Mouse (Mus musculus): ENCODE measurements around the gene Zfp13.

Gene Zfp13

GRCm38 (mm10) chr17:23550188-23550791, 49.0 kb downstream of the Zfp13 start:
- peak; percentile 96 for DNase-seq (ENCODE audit: extremely low spot score)

DNA sequence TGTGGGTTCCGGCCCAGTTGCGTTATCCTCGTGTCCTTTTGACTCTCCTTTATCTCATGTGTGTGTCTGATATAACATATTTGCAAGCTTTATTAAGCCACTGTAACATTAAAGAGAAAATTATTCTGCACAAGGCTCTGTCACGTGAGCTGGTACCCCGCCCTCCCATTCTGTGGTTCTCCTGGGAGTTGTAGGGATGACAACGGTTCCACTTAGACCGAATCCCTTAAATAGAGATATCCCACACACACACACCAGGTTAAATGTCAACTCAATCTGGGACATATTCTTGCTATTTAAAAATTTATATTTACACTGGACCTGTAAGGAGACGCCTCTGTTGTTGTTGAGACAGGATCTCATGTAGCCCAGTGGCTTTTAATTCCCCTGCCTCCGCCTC, 49.8 kb downstream of the Zfp13 start:
- DNase-seq (ENCODE audit: extremely low spot score) = peak; percentile 29

DNA sequence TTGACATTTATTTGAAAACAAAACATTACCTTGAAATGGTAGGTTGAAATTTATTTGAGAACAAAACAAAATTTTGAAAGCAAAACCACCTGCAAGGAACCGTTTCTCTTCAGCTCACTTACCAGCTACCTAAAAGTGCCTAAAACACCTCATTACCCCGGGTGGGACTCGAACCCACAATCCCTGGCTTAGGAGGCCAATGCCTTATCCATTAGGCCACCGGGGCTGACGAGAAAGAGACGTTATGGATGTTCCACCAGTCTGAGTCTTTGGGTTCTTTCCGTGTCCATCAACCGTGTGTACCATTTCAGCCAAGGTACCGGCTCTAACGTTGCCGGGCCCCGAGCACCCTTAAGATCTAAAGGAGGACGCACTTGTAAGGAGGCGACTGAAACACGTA, 50.7 kb downstream of the Zfp13 start:
- DNase-seq (ENCODE audit: extremely low spot score) = peak; percentile 97

GRCm38 (mm10) chr17:23547681-23548443, 51.4 kb downstream of the Zfp13 start:
- DNase-seq (ENCODE audit: extremely low spot score) = no peak

GRCm38 (mm10) chr17:23546702-23547505, 52.4 kb downstream of the Zfp13 start:
- peak; percentile 95 for DNase-seq (ENCODE audit: extremely low spot score)

GRCm38 (mm10) chr17:23546333-23546701, 53.0 kb downstream of the Zfp13 start:
- DNase-seq (ENCODE audit: extremely low spot score) = peak; percentile 96

- no peak for DNase-seq (ENCODE audit: extremely low spot score)
These were observed 53.4 kb downstream of the Zfp13 start for GRCm38 (mm10) chr17:23545841-23546240.

DNA sequence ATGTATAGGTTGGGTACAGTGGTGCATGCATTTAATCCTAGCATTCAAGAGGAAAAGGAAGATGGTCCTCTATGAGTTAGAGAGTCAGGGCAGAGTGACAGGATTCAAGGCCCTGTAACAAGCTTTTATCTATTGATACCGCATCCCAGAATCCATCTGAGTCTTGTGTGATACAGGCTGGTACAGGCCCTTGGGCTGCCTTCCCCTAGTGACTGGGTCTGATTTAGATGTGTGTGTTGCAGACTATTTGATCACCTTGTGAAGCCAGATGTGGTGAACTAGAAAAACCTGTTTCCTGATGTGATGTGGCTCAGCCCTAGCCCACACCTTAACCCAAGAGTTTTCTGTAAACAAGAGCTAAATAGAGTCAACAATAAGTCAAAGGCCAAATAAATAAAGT, 54.5 kb downstream of the Zfp13 start:
- no peak for DNase-seq (ENCODE audit: extremely low spot score)

GRCm38 (mm10) chr17:23543983-23544382, 55.3 kb downstream of the Zfp13 start:
- no peak for DNase-seq (ENCODE audit: extremely low spot score)

- DNase-seq (ENCODE audit: extremely low spot score) = no peak
These were observed 56.0 kb downstream of the Zfp13 start for GRCm38 (mm10) chr17:23543325-23543724.

DNA sequence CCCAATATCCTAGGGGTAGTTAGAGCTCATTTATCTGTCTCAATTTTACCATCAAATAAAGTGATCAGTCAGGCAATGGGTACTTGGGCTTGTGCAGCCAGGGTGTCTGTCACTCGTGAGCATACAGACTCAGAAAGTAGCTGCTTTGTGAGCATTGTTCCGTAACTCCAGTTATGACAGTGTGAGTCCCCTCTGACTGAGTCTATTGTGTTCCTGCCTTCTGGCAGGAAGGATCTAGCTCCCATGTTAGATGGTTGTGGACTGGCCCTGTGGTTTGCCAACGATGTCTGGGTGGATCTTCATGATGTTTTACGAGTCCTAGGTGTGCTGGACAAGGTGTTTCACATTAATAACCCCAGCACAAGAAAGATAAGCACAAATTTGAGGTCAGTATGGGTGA, 56.5 kb downstream of the Zfp13 start:
- no peak for DNase-seq (ENCODE audit: extremely low spot score)

DNA sequence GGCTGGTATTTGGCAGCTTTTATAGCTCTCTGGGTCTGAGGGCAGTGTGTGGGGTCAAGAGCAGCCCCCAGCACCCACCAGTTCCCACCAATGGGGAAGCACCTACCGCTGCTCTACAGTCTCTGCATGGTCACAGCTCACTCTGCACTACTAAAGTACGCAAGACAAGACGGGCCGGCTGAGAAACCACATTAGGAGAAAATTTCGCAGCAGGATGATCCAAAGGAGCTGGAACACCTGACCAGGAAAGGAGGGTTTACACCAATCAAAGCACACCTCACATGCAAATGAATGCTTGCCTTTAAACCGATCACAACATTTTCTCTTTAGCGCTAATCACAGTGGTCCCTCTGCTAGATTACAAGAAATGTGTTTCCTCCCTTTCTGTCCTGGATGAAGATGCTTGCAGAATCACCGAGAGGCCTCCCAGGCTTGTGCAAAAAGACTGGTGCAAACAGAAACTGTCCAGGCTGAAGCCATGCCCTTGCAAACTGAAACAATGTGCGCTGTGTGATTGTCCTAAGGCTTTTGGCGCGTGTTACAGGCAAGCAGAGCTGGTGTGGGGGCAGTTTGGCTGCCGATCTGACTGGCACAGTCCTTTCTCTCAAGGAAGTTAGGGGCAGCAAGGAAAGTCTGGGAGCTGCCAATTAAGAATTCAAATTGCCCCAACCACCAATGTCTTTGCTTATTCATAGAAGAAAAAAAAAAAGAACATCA, 57.1 kb downstream of the Zfp13 start:
- no peak for DNase-seq (ENCODE audit: extremely low spot score)

- DNase-seq (ENCODE audit: extremely low spot score) = peak; percentile 90
These were observed 58.4 kb downstream of the Zfp13 start for GRCm38 (mm10) chr17:23540605-23541475.

- DNase-seq (ENCODE audit: extremely low spot score) = no peak
These were observed 59.2 kb downstream of the Zfp13 start for GRCm38 (mm10) chr17:23540106-23540505.

DNA sequence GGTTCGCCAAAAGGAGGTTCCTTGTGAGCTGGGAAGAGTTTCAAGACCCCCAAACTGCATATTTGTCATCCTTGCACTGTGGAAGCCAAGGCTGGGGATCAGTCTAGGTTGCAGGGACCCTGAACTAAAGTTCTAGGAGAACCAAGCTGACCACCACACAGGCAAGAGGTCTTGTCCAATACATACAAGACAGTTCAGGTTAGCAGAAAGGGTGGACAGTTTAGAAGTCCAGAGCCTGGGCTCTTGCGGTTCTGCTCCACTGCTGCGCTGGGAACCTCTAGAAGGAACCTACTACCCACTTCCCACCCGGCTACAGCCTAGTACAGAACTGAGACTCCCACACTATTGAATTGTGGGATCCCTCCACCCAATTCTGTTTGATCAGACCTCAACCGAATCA, 59.7 kb downstream of the Zfp13 start:
- DNase-seq (ENCODE audit: extremely low spot score) = no peak

DNA sequence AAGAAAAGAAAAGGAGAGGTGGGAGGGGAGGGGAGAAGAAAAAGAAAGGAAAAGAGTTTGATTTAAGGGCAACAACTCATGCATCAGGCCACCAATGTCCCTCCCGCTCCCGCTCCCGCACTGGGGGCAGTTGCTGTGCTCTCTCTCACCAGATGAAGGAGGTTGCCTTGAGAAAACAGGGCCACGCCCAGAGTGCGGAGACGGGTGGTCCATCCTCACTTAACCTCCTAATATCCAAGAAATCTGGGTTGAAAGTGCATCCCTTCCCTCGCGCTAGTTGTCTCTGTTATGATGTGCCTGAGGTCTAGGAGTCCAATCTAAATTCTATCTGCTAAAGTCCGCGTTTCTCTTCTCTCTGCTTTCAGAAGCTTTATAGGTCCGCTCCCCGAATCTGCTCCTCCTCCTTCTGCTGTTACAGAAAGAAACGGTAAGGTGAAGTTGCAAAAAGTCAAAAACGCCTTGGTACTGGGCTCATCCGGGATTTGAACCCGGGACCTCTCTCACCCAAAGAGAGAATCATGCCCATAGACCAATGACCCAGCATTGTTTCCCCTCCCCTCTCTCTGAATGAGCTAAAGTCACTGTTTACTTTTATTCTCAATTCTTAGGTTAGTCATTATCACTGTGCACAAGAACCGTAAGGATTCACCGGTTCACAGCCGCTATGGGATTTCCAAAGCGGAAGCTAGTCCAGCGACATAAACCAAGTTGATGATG, 60.8 kb downstream of the Zfp13 start:
- peak; percentile 75 for DNase-seq (ENCODE audit: extremely low spot score)

- peak; percentile 73 for DNase-seq (ENCODE audit: extremely low spot score)
These were observed 61.6 kb downstream of the Zfp13 start for GRCm38 (mm10) chr17:23537554-23538255.

- peak; percentile 78 for DNase-seq (ENCODE audit: extremely low spot score)
These were observed 64.1 kb downstream of the Zfp13 start for GRCm38 (mm10) chr17:23535046-23535788.

Measured in embryo, embryonic 9.5 days (tissue).